Mouse (Mus musculus) small intestine, adult 2 months (tissue): ENCODE measurements around the gene Krt86. TPM values are rescaled to one million over a fixed set of nuclear protein-coding genes. Genes with fewer than 3 reads are reported as not detected.

Experiments
- H3K27ac ChIP-seq: fragments of 200-500 bp; 2 replicates; pipeline ENCODE4 v1.5.1; 2012; ENCODE audit warnings: low read depth, low read length, control low read depth, inconsistent platforms; ENCODE audit not compliant: insufficient read depth
- H3K27me3 ChIP-seq: fragments of 200-500 bp; 2 replicates; pipeline ENCODE4 v1.6.1; 2012; ENCODE audit warnings: mild to moderate bottlenecking, moderate library complexity, low read length, inconsistent platforms; ENCODE audit not compliant: control insufficient read depth, insufficient read depth
- H3K36me3 ChIP-seq: fragments of 200-500 bp; 2 replicates; pipeline ENCODE4 v1.6.1; 2012; ENCODE audit warnings: mild to moderate bottlenecking, low read length, control low read depth, inconsistent platforms; ENCODE audit not compliant: control insufficient read depth, insufficient read depth
- H3K4me1 ChIP-seq: fragments of 200-500 bp; 2 replicates; pipeline ENCODE4 v1.6.1; 2012; ENCODE audit warnings: low read length, inconsistent platforms, mixed read lengths; ENCODE audit not compliant: control insufficient read depth, insufficient read depth, insufficient read length
- H3K4me3 ChIP-seq: fragments of 200-500 bp; 2 replicates; pipeline ENCODE4 v1.5.1; 2012; ENCODE audit warnings: low read depth, mild to moderate bottlenecking, control low read depth, inconsistent platforms, low read length, moderate library complexity
- CTCF ChIP-seq: fragments of 200-500 bp; IDR thresholded peaks from 2 replicates; pipeline ENCODE4 v1.5.1; 2012; ENCODE audit warnings: low read depth, mild to moderate bottlenecking, control low read depth, inconsistent platforms, low read length, moderate library complexity, mixed read lengths; ENCODE audit not compliant: insufficient replicate concordance, insufficient read length; ENCODE audit errors: extremely low read depth
- POLR2A ChIP-seq: fragments of 200-500 bp; IDR thresholded peaks from 2 replicates; pipeline ENCODE4 v1.6.1; 2012; ENCODE audit warnings: low read depth, mild to moderate bottlenecking, control low read depth, inconsistent platforms, low read length, moderate library complexity
- WGBS: fragments of 180-500 bp; shearing (Covaris S2); methylation state at CpG from one replicate; pipeline ENCODE4 v1.1.7; 2018; 5-methylcytosine and 5-hydroxymethylcytosine counted together
- polyA plus RNA-seq: library from polyadenylated mRNA; depleted of rRNA; stranded (reverse); fragments of >200 nt; gene quantifications from 2 replicates; pipeline ENCODE4 v1.2.3, GENCODE M21; 2012

The Krt86 gene
- polyA plus RNA-seq, 1 experiment = not detected

- H3K36me3 ChIP-seq = no peaks in the 10 kb centered on the region
- no peak overlapping the region for H3K27ac ChIP-seq
- WGBS = 64% methylated on average over 4 of the region's 4 CpGs
- H3K4me3 ChIP-seq = no peak overlapping the region
- H3K4me1 ChIP-seq = no peaks in the 10 kb centered on the region
- TF ChIP-seq CTCF (no peak), POLR2A (no peak)
- H3K27me3 ChIP-seq = no peaks in the 10 kb centered on the region
Measured at GRCm38 (mm10) chr15:101469093-101469492, 4.2 kb upstream of the Krt86 start.

- H3K4me1 ChIP-seq = peaks cover 4% of the 10 kb centered on the region
- TF ChIP-seq POLR2A (no peak), CTCF (no peak)
- 3% methylated on average over 31 of the region's 31 CpGs for WGBS
- H3K27ac ChIP-seq = no peak overlapping the region
- no peaks in the 10 kb centered on the region for H3K36me3 ChIP-seq
- H3K27me3 ChIP-seq = 0 out of 2 replicates have a peak, but pooled peaks cover 2% of the 10 kb centered on the region
- peak overlapping the region; percentile 39 for H3K4me3 ChIP-seq
Measured at GRCm38 (mm10) chr15:101479007-101479665, 5.9 kb downstream of the Krt86 start.

- 0 out of 2 replicates have a peak, but pooled peaks cover 2% of the 10 kb centered on the region for H3K27me3 ChIP-seq
- H3K27ac ChIP-seq = no peak overlapping the region
- H3K4me1 ChIP-seq = peaks cover 4% of the 10 kb centered on the region
- H3K36me3 ChIP-seq = no peaks in the 10 kb centered on the region
- no peak for TF ChIP-seq POLR2A
- no peak for TF ChIP-seq CTCF
- WGBS = 26% methylated on average over 11 of the region's 11 CpGs
- peak overlapping the region; percentile 39 for H3K4me3 ChIP-seq
Measured at GRCm38 (mm10) chr15:101479666-101480060, 6.4 kb downstream of the Krt86 start.

GRCm38 (mm10) chr15:101482056-101482455 is 8.8 kb downstream of the Krt86 start:
- 41% methylated on average over 4 of the region's 4 CpGs for WGBS
- TF ChIP-seq CTCF (no peak), POLR2A (no peak)
- H3K27ac ChIP-seq = no peak overlapping the region
- 0 out of 2 replicates have a peak, but pooled peaks cover 2% of the 10 kb centered on the region for H3K27me3 ChIP-seq
- H3K4me3 ChIP-seq = no peak overlapping the region
- H3K4me1 ChIP-seq = peaks cover 4% of the 10 kb centered on the region
- no peaks in the 10 kb centered on the region for H3K36me3 ChIP-seq

GRCm38 (mm10) chr15:101483646-101484045 is 10.4 kb downstream of the Krt86 start:
- no peak for TF ChIP-seq POLR2A
- TF ChIP-seq CTCF = no peak
- 0 out of 2 replicates have a peak, but pooled peaks cover 2% of the 10 kb centered on the region for H3K27me3 ChIP-seq
- H3K36me3 ChIP-seq = no peaks in the 10 kb centered on the region
- WGBS = 82% methylated on average over 1 of the region's 1 CpGs
- no peak overlapping the region for H3K4me3 ChIP-seq
- H3K4me1 ChIP-seq = peaks cover 4% of the 10 kb centered on the region
- no peak overlapping the region for H3K27ac ChIP-seq

- Histone ChIP-seq H3K4me1 (no peaks in the 10 kb centered on the region), H3K4me3 (no peak overlapping the region), H3K27ac (no peak overlapping the region), H3K27me3 (no peaks in the 10 kb centered on the region), H3K36me3 (no peaks in the 10 kb centered on the region)
- no peak for TF ChIP-seq CTCF
- WGBS = 76% methylated on average over 1 of the region's 1 CpGs
Measured at GRCm38 (mm10) chr15:101484939-101485338, 11.7 kb downstream of the Krt86 start.

GRCm38 (mm10) chr15:101485911-101486635 is 12.8 kb downstream of the Krt86 start:
- TF ChIP-seq CTCF (no peak), POLR2A (no peak)
- Histone ChIP-seq H3K27me3 (no peaks in the 10 kb centered on the region), H3K4me3 (no peak overlapping the region), H3K36me3 (no peaks in the 10 kb centered on the region), H3K27ac (no peak overlapping the region), H3K4me1 (no peaks in the 10 kb centered on the region)
- WGBS = 78% methylated on average over 11 of the region's 11 CpGs
